Mouse (Mus musculus): ENCODE data around the gene R3hdm2.

GRCm38 (mm10) chr10:127336952-127337351 lies 43.2 kb upstream of the R3hdm2 start:
- TF ChIP-seq POLR2A (IDR thresholded peaks at IDR 0.05; ENCODE audit: insufficient read depth, low read depth, low read length) (no peak), CTCF (IDR thresholded peaks at IDR 0.05; ENCODE audit: insufficient read depth, low read depth, low read length) (no peak)
